Mouse (Mus musculus): ENCODE data around the gene Dclre1c. TPM values are rescaled to one million over a fixed set of nuclear protein-coding genes. Genes with fewer than 3 reads are reported as not detected.
"Not testable (repeated sequence)": the region's sequence is repeated elsewhere in the genome, so short reads cannot be mapped to it uniquely, and the experiment has no call there.

The Dclre1c gene
- 7.2 and 7.8 TPM in 2 replicates for polyA plus RNA-seq (2014; fragmentation: Nextera tagmentation; extraction: Ambion mirVana)

DNA sequence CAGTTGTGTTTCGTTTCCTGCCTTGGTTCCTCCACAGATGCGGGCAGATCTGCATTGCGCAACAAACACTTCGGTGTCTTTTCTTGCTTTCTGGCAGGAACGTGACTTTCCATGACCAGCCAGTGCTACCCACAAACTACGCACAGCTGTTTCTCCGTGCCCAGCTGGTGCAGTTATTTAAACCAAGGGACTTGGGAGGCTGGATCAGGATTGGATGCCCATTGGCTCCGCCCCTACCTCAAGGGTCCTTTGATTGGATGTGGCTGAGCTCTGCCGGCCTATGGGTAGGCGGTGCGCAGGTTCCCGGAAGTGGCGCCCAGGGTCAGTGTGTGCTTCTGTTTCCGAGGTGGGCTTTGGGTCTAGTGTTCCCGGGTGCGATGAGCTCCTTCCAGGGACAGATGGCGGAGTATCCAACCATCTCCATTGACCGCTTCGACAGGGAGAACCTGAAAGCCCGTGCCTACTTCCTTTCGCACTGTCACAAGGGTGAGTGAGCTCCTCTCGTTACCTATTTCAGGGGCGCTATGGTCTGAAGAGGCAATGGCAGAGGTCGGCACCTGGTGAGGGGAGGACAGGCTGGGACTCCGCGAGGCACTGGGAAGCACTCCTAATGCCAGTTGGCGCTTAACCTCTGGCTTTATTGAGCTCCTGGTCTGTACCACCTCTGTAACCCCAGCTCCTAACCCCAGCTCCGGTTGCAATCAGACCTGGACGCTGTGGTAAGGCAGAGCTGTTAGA lies at the start of gene Dclre1c:
Gene Dclre1c (plus strand): TSS at position 291 of the 738 bp plus-strand sequence.
- H3K9ac ChIP-seq (ENCODE audit: low read length): peak within 1 kb of the TSS; percentile 43
- ATAC-seq (replicated peaks; ENCODE audit: low FRiP score, low TSS enrichment, low read depth): peak; percentile 97
- 2% methylated on average over 29 of the region's 29 CpGs for WGBS
- peak within 1 kb of the TSS; percentile 74 for H3K4me2 ChIP-seq (ENCODE audit: low read length)
- H3K36me3 ChIP-seq (ENCODE audit: control insufficient read depth, insufficient read depth, low read length): no peaks in the 10 kb centered on the region
- DNase-seq (ENCODE audit: low spot score): peak; percentile 88
- peak within 1 kb of the TSS; percentile 59 for H3K4me3 ChIP-seq (ENCODE audit: low read depth, low read length)
- H3K27ac ChIP-seq (ENCODE audit: low read depth): no peak within 1 kb of the TSS
- H3K27me3 ChIP-seq (replicated peaks; ENCODE audit: control insufficient read depth, insufficient read depth, low read length): no peaks in the 10 kb centered on the region
- no peaks in the 10 kb centered on the region for H3K4me1 ChIP-seq (replicated peaks; ENCODE audit: control insufficient read depth, insufficient read depth, low read length)
- H3K9me3 ChIP-seq (ENCODE audit: control insufficient read depth, low read length): no peaks in the 10 kb centered on the region

DNA sequence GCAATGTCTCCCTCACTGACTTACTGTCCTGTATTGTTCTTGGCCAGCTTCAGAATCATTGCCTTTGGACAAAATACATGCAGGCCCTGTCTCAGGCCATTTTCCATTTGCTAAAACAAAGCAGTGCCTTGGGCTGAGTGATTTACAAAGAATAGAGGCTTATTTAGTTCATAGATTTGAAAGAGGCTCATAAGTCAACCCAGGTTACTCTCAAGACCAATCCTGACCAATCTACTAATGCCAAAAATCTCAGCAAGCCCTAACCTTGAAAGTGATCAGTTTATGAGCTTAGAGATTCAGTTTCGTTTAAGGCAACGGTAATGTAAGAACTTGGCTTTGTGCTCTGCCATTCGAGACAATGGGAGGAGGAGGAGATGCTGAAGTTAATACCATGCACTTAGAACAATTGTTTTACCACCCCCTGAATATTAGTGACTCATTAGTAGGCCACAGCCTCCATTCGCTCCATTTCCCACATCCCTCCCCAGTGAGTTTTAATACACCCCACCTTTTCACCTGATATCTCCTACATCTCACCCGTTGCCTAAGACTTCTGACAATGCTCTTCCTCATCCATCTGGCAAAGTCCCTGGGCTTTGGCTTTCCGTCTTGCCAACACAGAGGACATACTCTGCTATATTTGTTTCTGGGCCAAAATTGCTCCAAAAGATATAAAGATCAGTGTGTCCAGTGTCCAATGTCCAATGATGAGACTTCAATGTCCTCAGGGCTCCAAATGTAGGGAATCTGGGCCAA lies 36.6 kb upstream of the Dclre1c start:
- Histone ChIP-seq H3K9me3 (ENCODE audit: control insufficient read depth, low read length) (no peaks in the 10 kb centered on the region), H3K27me3 (replicated peaks; ENCODE audit: control insufficient read depth, insufficient read depth, low read length) (no peaks in the 10 kb centered on the region), H3K9ac (ENCODE audit: low read length) (no peak overlapping the region), H3K4me2 (ENCODE audit: low read length) (no peak overlapping the region), H3K27ac (ENCODE audit: low read depth) (no peak overlapping the region), H3K4me1 (replicated peaks; ENCODE audit: control insufficient read depth, insufficient read depth, low read length) (no peaks in the 10 kb centered on the region), H3K4me3 (ENCODE audit: low read depth, low read length) (no peak overlapping the region), H3K36me3 (ENCODE audit: control insufficient read depth, insufficient read depth, low read length) (no peaks in the 10 kb centered on the region)
- ATAC-seq (replicated peaks; ENCODE audit: low FRiP score, low TSS enrichment, low read depth) (no peak), DNase-seq (ENCODE audit: low spot score) (no peak)
- 82% methylated on average over 6 of the region's 6 CpGs for WGBS

DNA sequence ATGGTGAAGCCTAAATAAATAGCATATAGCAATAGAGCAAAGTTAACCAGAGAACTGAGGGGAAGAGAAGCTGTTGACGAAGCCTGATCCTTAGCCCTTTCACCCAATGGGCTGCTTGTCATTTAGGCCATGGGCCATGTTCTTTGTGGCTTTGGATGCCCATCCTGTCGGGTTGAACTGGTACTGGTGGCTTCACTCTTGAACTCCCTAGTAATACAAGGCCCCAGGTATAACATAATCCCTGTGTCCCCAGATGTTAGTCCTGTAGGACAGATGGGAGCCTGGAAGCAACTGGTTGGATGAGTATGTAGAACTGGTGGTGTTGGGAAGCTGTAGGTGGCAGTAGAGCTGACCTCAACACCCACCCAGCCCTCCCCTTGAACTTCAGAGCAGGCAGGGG lies 32.0 kb upstream of the Dclre1c start:
- Histone ChIP-seq H3K36me3 (ENCODE audit: control insufficient read depth, insufficient read depth, low read length) (no peaks in the 10 kb centered on the region), H3K4me1 (replicated peaks; ENCODE audit: control insufficient read depth, insufficient read depth, low read length) (no peaks in the 10 kb centered on the region), H3K27ac (ENCODE audit: low read depth) (no peak overlapping the region), H3K9ac (ENCODE audit: low read length) (no peak overlapping the region), H3K27me3 (replicated peaks; ENCODE audit: control insufficient read depth, insufficient read depth, low read length) (no peaks in the 10 kb centered on the region), H3K9me3 (ENCODE audit: control insufficient read depth, low read length) (no peaks in the 10 kb centered on the region), H3K4me2 (ENCODE audit: low read length) (no peak overlapping the region), H3K4me3 (ENCODE audit: low read depth, low read length) (no peak overlapping the region)
- WGBS: 84% methylated on average over 2 of the region's 2 CpGs
- ATAC-seq (replicated peaks; ENCODE audit: low FRiP score, low TSS enrichment, low read depth) (no peak), DNase-seq (ENCODE audit: low spot score) (no peak)

DNA sequence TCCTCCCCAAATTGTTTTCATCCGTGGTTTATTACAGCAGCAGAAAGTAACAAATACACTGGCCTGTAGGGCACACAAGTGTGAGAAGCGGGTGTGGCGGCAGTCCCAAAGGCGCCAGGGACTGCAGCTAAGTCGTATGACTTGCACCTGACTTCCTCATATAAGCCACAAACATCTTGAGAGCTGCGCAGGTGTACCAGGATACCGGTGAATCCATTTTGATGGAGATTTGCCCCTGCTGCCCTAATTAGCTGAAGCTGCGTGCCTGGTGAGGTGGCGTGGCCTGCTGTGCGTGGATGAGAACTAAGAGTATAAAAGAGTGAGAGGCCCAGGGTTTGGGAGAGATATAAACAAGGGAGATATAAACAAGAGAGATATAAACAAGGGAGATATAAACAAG lies 26.8 kb upstream of the Dclre1c start, which contains the start of gene Olah:
Gene Olah (minus strand): TSS at position 101 of the 400 bp plus-strand sequence.
- not testable (repeated sequence) for H3K27ac ChIP-seq (ENCODE audit: low read depth); H3K9me3 ChIP-seq (ENCODE audit: control insufficient read depth, low read length); H3K4me2 ChIP-seq (ENCODE audit: low read length); H3K27me3 ChIP-seq (replicated peaks; ENCODE audit: control insufficient read depth, insufficient read depth, low read length); DNase-seq (ENCODE audit: low spot score); H3K4me3 ChIP-seq (ENCODE audit: low read depth, low read length); H3K4me1 ChIP-seq (replicated peaks; ENCODE audit: control insufficient read depth, insufficient read depth, low read length); H3K9ac ChIP-seq (ENCODE audit: low read length); ATAC-seq (replicated peaks; ENCODE audit: low FRiP score, low TSS enrichment, low read depth); H3K36me3 ChIP-seq (ENCODE audit: control insufficient read depth, insufficient read depth, low read length)
- 54% methylated on average over 10 of the region's 10 CpGs for WGBS

DNA sequence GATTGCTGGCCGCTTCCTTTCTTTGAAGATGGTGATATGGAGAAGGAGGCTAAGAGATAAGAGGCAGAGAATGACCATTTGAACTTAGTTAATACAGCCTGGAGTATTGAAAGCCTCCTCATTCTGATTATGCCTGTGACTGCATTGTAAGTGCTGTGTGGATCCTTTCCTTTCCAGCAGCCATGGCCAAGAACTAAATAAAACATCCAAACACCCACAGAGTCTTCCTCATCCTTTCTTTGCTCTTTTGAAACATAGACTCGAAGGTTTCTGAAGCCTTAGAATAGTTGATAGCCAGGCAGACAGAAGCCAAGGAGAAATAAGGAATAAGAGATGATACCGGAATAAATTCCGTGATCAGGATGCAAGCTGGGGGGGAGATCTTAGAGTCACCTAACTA lies 17.9 kb upstream of the Dclre1c start:
- Histone ChIP-seq H3K9ac (ENCODE audit: low read length) (no peak overlapping the region), H3K4me1 (replicated peaks; ENCODE audit: control insufficient read depth, insufficient read depth, low read length) (no peaks in the 10 kb centered on the region), H3K9me3 (ENCODE audit: control insufficient read depth, low read length) (no peaks in the 10 kb centered on the region), H3K27ac (ENCODE audit: low read depth) (no peak overlapping the region), H3K36me3 (ENCODE audit: control insufficient read depth, insufficient read depth, low read length) (no peaks in the 10 kb centered on the region), H3K27me3 (replicated peaks; ENCODE audit: control insufficient read depth, insufficient read depth, low read length) (no peaks in the 10 kb centered on the region), H3K4me3 (ENCODE audit: low read depth, low read length) (no peak overlapping the region), H3K4me2 (ENCODE audit: low read length) (no peak overlapping the region)
- DNase-seq (ENCODE audit: low spot score): no peak
- ATAC-seq (replicated peaks; ENCODE audit: low FRiP score, low TSS enrichment, low read depth): no peak
- 81% methylated on average over 4 of the region's 4 CpGs for WGBS

DNA sequence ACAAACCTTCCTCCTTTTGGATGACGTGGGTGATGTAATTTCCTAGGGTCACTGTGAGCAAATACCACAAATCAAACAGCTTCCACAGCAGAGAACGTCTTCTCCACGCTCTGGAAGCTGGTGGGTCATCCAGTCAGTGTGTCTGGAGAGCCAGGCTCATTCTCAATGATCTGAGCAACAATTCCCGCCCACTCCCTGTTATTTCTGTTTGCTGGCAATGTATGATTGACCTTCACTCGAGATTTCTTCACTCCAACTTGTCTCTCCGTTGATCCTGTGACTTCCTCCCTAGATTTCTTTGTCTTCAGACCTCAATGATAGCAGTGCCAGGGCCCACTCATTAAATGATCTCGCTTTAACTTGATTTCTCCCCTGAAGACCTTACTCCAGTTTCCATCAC lies 16.2 kb upstream of the Dclre1c start:
- ATAC-seq (replicated peaks; ENCODE audit: low FRiP score, low TSS enrichment, low read depth): no peak
- Histone ChIP-seq H3K36me3 (ENCODE audit: control insufficient read depth, insufficient read depth, low read length) (no peaks in the 10 kb centered on the region), H3K9me3 (ENCODE audit: control insufficient read depth, low read length) (no peaks in the 10 kb centered on the region), H3K4me2 (ENCODE audit: low read length) (no peak overlapping the region), H3K9ac (ENCODE audit: low read length) (no peak overlapping the region), H3K27me3 (replicated peaks; ENCODE audit: control insufficient read depth, insufficient read depth, low read length) (no peaks in the 10 kb centered on the region), H3K4me3 (ENCODE audit: low read depth, low read length) (no peak overlapping the region), H3K27ac (ENCODE audit: low read depth) (no peak overlapping the region), H3K4me1 (replicated peaks; ENCODE audit: control insufficient read depth, insufficient read depth, low read length) (no peaks in the 10 kb centered on the region)
- WGBS: 72% methylated on average over 7 of the region's 7 CpGs
- no peak for DNase-seq (ENCODE audit: low spot score)

DNA sequence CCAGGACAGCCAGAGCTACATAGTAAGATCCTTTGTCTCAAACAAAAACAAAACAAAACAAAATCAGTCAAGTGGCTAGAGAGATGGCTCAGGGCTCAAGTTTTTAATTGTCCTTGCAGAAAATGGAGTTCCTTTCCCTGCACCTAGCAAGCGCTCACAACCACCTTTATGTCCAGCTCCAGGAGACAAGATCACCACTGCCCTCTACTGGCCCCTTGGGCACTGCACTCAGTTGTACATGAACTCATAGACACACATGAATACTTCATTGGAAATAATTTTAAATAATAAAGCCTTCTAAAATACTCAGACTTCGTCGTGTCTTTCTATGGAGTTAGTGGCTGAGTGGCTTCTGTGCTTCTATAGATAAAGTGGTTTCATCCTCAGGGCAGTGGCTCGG lies 9.7 kb upstream of the Dclre1c start:
- no peak overlapping the region for H3K9ac ChIP-seq (ENCODE audit: low read length)
- WGBS: 38% methylated on average over 4 of the region's 4 CpGs
- H3K4me3 ChIP-seq (ENCODE audit: low read depth, low read length): no peak overlapping the region
- H3K27me3 ChIP-seq (replicated peaks; ENCODE audit: control insufficient read depth, insufficient read depth, low read length): peaks cover 5% of the 10 kb centered on the region; the same call in 1 of the 2 replicates
- no peaks in the 10 kb centered on the region for H3K36me3 ChIP-seq (ENCODE audit: control insufficient read depth, insufficient read depth, low read length)
- ATAC-seq (replicated peaks; ENCODE audit: low FRiP score, low TSS enrichment, low read depth): no peak
- no peaks in the 10 kb centered on the region for H3K4me1 ChIP-seq (replicated peaks; ENCODE audit: control insufficient read depth, insufficient read depth, low read length)
- no peak overlapping the region for H3K27ac ChIP-seq (ENCODE audit: low read depth)
- no peaks in the 10 kb centered on the region for H3K9me3 ChIP-seq (ENCODE audit: control insufficient read depth, low read length)
- DNase-seq (ENCODE audit: low spot score): peak; percentile 77
- no peak overlapping the region for H3K4me2 ChIP-seq (ENCODE audit: low read length)

DNA sequence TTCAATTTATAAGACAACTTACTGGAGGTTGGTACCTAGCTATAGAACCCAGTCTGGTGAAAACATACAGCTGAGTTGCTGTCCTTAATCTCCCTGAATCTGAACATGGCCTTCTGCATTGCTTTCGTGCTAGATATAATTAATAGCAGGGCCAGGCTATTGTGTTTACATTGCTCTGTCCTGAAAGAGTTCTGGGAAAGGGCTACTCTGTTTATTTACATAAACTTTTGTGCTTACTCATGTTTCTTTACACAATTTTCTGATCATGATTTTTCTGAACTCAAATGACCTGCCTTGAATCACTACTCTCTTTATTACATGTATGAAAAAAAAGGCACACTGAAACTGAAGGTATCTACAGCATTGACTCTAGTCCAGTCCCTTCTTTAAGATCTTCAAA lies 8.3 kb upstream of the Dclre1c start:
- Histone ChIP-seq H3K4me3 (ENCODE audit: low read depth, low read length) (no peak overlapping the region), H3K36me3 (ENCODE audit: control insufficient read depth, insufficient read depth, low read length) (no peaks in the 10 kb centered on the region), H3K9me3 (ENCODE audit: control insufficient read depth, low read length) (no peaks in the 10 kb centered on the region), H3K27me3 (replicated peaks; ENCODE audit: control insufficient read depth, insufficient read depth, low read length) (peaks cover 5% of the 10 kb centered on the region; the same call in 1 of the 2 replicates), H3K4me2 (ENCODE audit: low read length) (no peak overlapping the region), H3K4me1 (replicated peaks; ENCODE audit: control insufficient read depth, insufficient read depth, low read length) (no peaks in the 10 kb centered on the region), H3K9ac (ENCODE audit: low read length) (no peak overlapping the region), H3K27ac (ENCODE audit: low read depth) (no peak overlapping the region)
- DNase-seq (ENCODE audit: low spot score) (no peak), ATAC-seq (replicated peaks; ENCODE audit: low FRiP score, low TSS enrichment, low read depth) (no peak)
- WGBS: 14% methylated on average over 1 of the region's 1 CpGs
